ENCODE assay signal across 25 mouse cellular contexts in the genomic region with DNA sequence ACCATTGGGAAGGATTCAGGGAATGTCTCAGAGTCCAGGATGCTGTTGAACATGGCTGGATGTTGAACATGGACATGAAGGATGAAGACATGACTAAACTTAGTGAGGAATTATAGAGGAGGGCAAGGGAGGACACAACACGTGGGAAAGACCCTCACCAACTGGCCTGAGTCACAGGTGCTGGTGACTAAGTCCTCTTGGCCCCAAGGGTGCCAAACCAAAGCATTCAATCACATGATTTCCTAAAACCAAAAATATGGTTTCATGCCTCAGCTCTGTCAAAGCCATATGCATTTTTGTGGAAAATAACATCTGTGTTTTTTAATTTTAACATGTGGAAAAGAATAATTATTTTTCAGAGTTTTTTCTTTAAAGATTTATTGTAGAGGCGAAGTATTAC. TPM values are rescaled to one million over a fixed set of nuclear protein-coding genes. Genes with fewer than 3 reads are reported as not detected.
DNase-seq lines count a peak whose midpoint lies in the region; ATAC-seq and TF ChIP-seq lines count a peak whose summit lies in the region.
"Had no signal": no experiment of that assay in that cellular context is flagged by ENCODE, and none has a peak within 500 bp of the region (broad histone marks: within the 10 kb centered on the region; RNA-seq: fewer than 3 reads in every experiment).

No protein-coding gene starts in this region.

- no peak for ATAC-seq in kidney, postnatal 0 days (replicated peaks; ENCODE audit: low FRiP score, low read depth)
- ATAC-seq in forebrain, embryonic 16.5 days: no peak
- ATAC-seq: forebrain, embryonic 13.5 days; forebrain, embryonic 15.5 days had no signal

- no peak overlapping the region for H3ac ChIP-seq in myocyte (ENCODE audit: control insufficient read depth, insufficient read length)

- no peak overlapping the region for H3K4me3 ChIP-seq in kidney, postnatal 0 days (replicated peaks; ENCODE audit: low read depth, low read length)
- H3K4me3 ChIP-seq in myocyte: no peak overlapping the region
- no peak overlapping the region for H3K4me3 ChIP-seq in forebrain, embryonic 16.5 days (replicated peaks; ENCODE audit: low read length)
- H3K4me3 ChIP-seq: embryonic facial prominence, embryonic 13.5 days; embryonic facial prominence, embryonic 15.5 days; erythroblast, embryonic 14.5 days; forebrain, embryonic 13.5 days; forebrain, embryonic 15.5 days had no signal

- H3K79me2 ChIP-seq in myocyte (ENCODE audit: control insufficient read depth, insufficient read depth): no peaks in the 10 kb centered on the region

- WGBS in kidney, postnatal 0 days: 79% methylated on average over 2 of the region's 2 CpGs
- WGBS in forebrain, embryonic 16.5 days: 76% methylated on average over 2 of the region's 2 CpGs

- H3K27ac ChIP-seq in kidney, postnatal 0 days: peak overlapping the region; percentile 14; the same call in 1 of the 2 replicates
- no peak overlapping the region for H3K27ac ChIP-seq in forebrain, embryonic 16.5 days (ENCODE audit: low read length)
- H3K27ac ChIP-seq: embryonic facial prominence, embryonic 13.5 days; embryonic facial prominence, embryonic 15.5 days; forebrain, embryonic 13.5 days; forebrain, embryonic 15.5 days had no signal

- H3K36me3 ChIP-seq in kidney, postnatal 0 days (ENCODE audit: insufficient read depth, low read length): no peaks in the 10 kb centered on the region
- no peaks in the 10 kb centered on the region for H3K36me3 ChIP-seq in myocyte (ENCODE audit: control insufficient read depth, insufficient read depth)
- H3K36me3 ChIP-seq in forebrain, embryonic 16.5 days (ENCODE audit: control insufficient read depth, insufficient read depth): no peaks in the 10 kb centered on the region
- H3K36me3 ChIP-seq: embryonic facial prominence, embryonic 13.5 days; forebrain, embryonic 15.5 days; G1E had no signal

- no peak for TF ChIP-seq POLR2A in myocyte (IDR thresholded peaks at IDR 0.05; ENCODE audit: insufficient read length, low read depth)

- no peaks in the 10 kb centered on the region for H3K27me3 ChIP-seq in kidney, postnatal 0 days (ENCODE audit: insufficient read depth, low read length)
- no peaks in the 10 kb centered on the region for H3K27me3 ChIP-seq in myocyte (ENCODE audit: control insufficient read depth, insufficient read depth, insufficient read length)
- H3K27me3 ChIP-seq in forebrain, embryonic 16.5 days (replicated peaks; ENCODE audit: control insufficient read depth, insufficient read depth, low read length): no peaks in the 10 kb centered on the region
- H3K27me3 ChIP-seq: embryonic facial prominence, embryonic 13.5 days; embryonic facial prominence, embryonic 15.5 days; forebrain, embryonic 13.5 days; forebrain, embryonic 15.5 days had no signal

- no peak overlapping the region for H3K9ac ChIP-seq in kidney, postnatal 0 days (ENCODE audit: low read depth, low read length)
- H3K9ac ChIP-seq in forebrain, embryonic 16.5 days (replicated peaks; ENCODE audit: low read depth, low read length): no peak overlapping the region
- H3K9ac ChIP-seq: embryonic facial prominence, embryonic 13.5 days; embryonic facial prominence, embryonic 15.5 days; forebrain, embryonic 13.5 days; forebrain, embryonic 15.5 days had no signal

- no peak overlapping the region for H3K4me2 ChIP-seq in kidney, postnatal 0 days (ENCODE audit: low read length)
- no peak overlapping the region for H3K4me2 ChIP-seq in myocyte (ENCODE audit: low read depth)
- H3K4me2 ChIP-seq in forebrain, embryonic 16.5 days (ENCODE audit: low read length): no peak overlapping the region
- H3K4me2 ChIP-seq: embryonic facial prominence, embryonic 13.5 days; embryonic facial prominence, embryonic 15.5 days; forebrain, embryonic 13.5 days; forebrain, embryonic 15.5 days had no signal

- peak; percentile 34 for DNase-seq in heart, adult 11 months
- DNase-seq in heart, postnatal 4 days: no peak
- no peak for DNase-seq in kidney, postnatal 0 days (ENCODE audit: low spot score)
- no peak for DNase-seq in kidney, adult 9 months
- DNase-seq in NIH3T3 (ENCODE audit: low read depth): peak; percentile 23
- DNase-seq in left cerebral cortex, adult 11 months (ENCODE audit: low spot score): no peak
- DNase-seq: adrenal gland, adult 2 months; adrenal gland, postnatal 10 days; adrenal gland, postnatal 25 days; B cell, adult 2 months; cerebellum, adult 11 months; cerebellum, adult 18-20 months; cerebellum, adult 8-10 months; cerebellum, adult 9-11 months; cerebellum, postnatal 14 days; cerebellum, postnatal 36 days; embryo, embryonic 11 days had no signal

- no peak for TF ChIP-seq CTCF in kidney, postnatal 0 days (IDR thresholded peaks at IDR 0.05; ENCODE audit: low read depth)

- no peaks in the 10 kb centered on the region for H3K4me1 ChIP-seq in kidney, postnatal 0 days (replicated peaks; ENCODE audit: insufficient read depth, low read length)
- H3K4me1 ChIP-seq in forebrain, embryonic 16.5 days (replicated peaks; ENCODE audit: control insufficient read depth, insufficient read depth, low read length): no peaks in the 10 kb centered on the region
- H3K4me1 ChIP-seq: embryonic facial prominence, embryonic 13.5 days; embryonic facial prominence, embryonic 15.5 days; forebrain, embryonic 13.5 days; forebrain, embryonic 15.5 days had no signal

- no peaks in the 10 kb centered on the region for H3K9me3 ChIP-seq in kidney, postnatal 0 days (replicated peaks; ENCODE audit: low read length)
- H3K9me3 ChIP-seq in forebrain, embryonic 16.5 days (ENCODE audit: control insufficient read depth, low read length): no peaks in the 10 kb centered on the region
- H3K9me3 ChIP-seq: embryonic facial prominence, embryonic 13.5 days; embryonic facial prominence, embryonic 15.5 days; forebrain, embryonic 13.5 days; forebrain, embryonic 15.5 days had no signal

TF ChIP-seq in myocyte, 11 proteins besides CTCF, POLR2A, EP300 and RAD21:
- peak in 1 of 3 experiments; percentile 63 for TF ChIP-seq MYOG (IDR thresholded peaks at IDR 0.05; ENCODE audit: control insufficient read depth in 1 of 3, insufficient read depth in 1 of 3, insufficient read length in 2 of 3, low read depth in 2 of 3)
- TF ChIP-seq MYOD1 (IDR thresholded peaks at IDR 0.05; ENCODE audit: control insufficient read depth in 1 of 3, insufficient read length in 2 of 3, low read depth in 2 of 3): peak in 2 of 3 experiments; percentile 62 to 68
- TF ChIP-seq USF1 (IDR thresholded peaks at IDR 0.05; ENCODE audit: low read depth): peak; percentile 18
- no peak for TF ChIP-seq REST (IDR thresholded peaks at IDR 0.05; ENCODE audit: insufficient read depth, insufficient read length)

RNA-seq across cellular contexts. Expression of a gene that starts 22.7 kb away (rescaled TPM):
- 10 to 100 TPM; 17.2 to 18.3 TPM for total RNA-seq in heart, postnatal 4 days (2021)
- polyA plus RNA-seq in kidney, postnatal 0 days (2015; fragmentation: Nextera tagmentation; extraction: Ambion mirVana): 99.9 and 110 TPM in 2 replicates
- 12.5 TPM for polyA plus RNA-seq in myocyte (2012; fragmentation: generic; extraction: Trizol)
- polyA plus RNA-seq in forebrain, embryonic 16.5 days (2015; fragmentation: Nextera tagmentation; extraction: Ambion mirVana): 3.1 and 5.2 TPM in 2 replicates
- polyA plus RNA-seq: erythroblast, embryonic 14.5 days; G1E had no signal

Comparison
In these comparisons a context has a peak if more than half of its experiments do, and no peak if none do; other contexts are left out.
1. DNase-seq: peak in heart, adult 11 months (single experiment) and NIH3T3 (single experiment); none in heart, postnatal 4 days (single experiment), kidney, postnatal 0 days (single experiment), kidney, adult 9 months (single experiment) and left cerebral cortex, adult 11 months (single experiment).